Mouse (Mus musculus) G1E (cell line): ENCODE data around the gene B3gat3. TPM values are rescaled to one million over a fixed set of nuclear protein-coding genes. Genes with fewer than 3 reads are reported as not detected.

Experiments used
- ATAC-seq: 2 replicates; pipeline ENCODE4 v1.8.0; 2016; ENCODE audit warnings: mild to moderate bottlenecking; ENCODE audit not compliant: insufficient number of reproducible peaks, poor library complexity, low FRiP score, severe bottlenecking; ENCODE audit errors: extremely low read depth
- DNase-seq: peaks from one replicate; pipeline ENCODE4 v3.0.0; 2012; ENCODE audit warnings: low spot score
- H3K27me3 ChIP-seq: 2 replicates; pipeline ENCODE4 v1.6.1; 2012; ENCODE audit warnings: mild to moderate bottlenecking, low read length, inconsistent platforms; ENCODE audit not compliant: insufficient read depth
- H3K36me3 ChIP-seq: replicated peaks from 2 replicates; pipeline ENCODE3; 2012; ENCODE audit warnings: mild to moderate bottlenecking, inconsistent platforms
- H3K4me1 ChIP-seq: 2 replicates; pipeline ENCODE4 v1.6.1; 2012; ENCODE audit warnings: low read depth, low read length, inconsistent platforms, mixed read lengths; ENCODE audit not compliant: insufficient read depth
- H3K4me3 ChIP-seq: 2 replicates; pipeline ENCODE4 v1.5.1; 2012; ENCODE audit warnings: low read depth, mild to moderate bottlenecking, inconsistent platforms, low read length, moderate library complexity, mixed read lengths
- H3K9me3 ChIP-seq: replicated peaks from 2 replicates; pipeline ENCODE4 v1.6.1; 2012; ENCODE audit warnings: inconsistent platforms
- CTCF ChIP-seq: IDR thresholded peaks from 2 replicates; pipeline ENCODE4 v1.5.1; 2012; ENCODE audit warnings: low read depth, low read length, inconsistent platforms, mixed read lengths
- GATA1 ChIP-seq: IDR thresholded peaks from 2 replicates; pipeline ENCODE4 v1.6.1; 2012; ENCODE audit warnings: borderline replicate concordance, low read length, inconsistent platforms, mixed read lengths
- GATA2 ChIP-seq: IDR thresholded peaks from 2 replicates; pipeline ENCODE4 v1.6.1; 2012; ENCODE audit warnings: low read depth, low read length, inconsistent platforms, borderline replicate concordance
- POLR2AphosphoS5 ChIP-seq: IDR thresholded peaks from 2 replicates; pipeline ENCODE4 v1.6.1; 2012; ENCODE audit warnings: low read depth, low read length, inconsistent platforms; ENCODE audit not compliant: insufficient replicate concordance
- TAL1 ChIP-seq: conservative IDR thresholded peaks from 2 replicates; pipeline ENCODE4 v1.6.1; 2012; ENCODE audit warnings: low read depth, low read length, inconsistent platforms, mixed read lengths
- polyA plus RNA-seq: library from polyadenylated mRNA; stranded (reverse); fragments of >175 nt; gene quantifications from 2 replicates; pipeline ENCODE4 v1.2.3, GENCODE M21; 2012
- total RNA-seq, 2 experiments: library from RNA; stranded (forward) in 1 of 2; stranded (reverse) in 1 of 2; fragments of 200-1000 nt in 1 of 2; fragments of >200 nt in 1 of 2; fragmentation: Nextera tagmentation in 1 of 2; gene quantifications; 2 replicates each; pipeline ENCODE4 v1.2.3; 2014 to 2017

Gene B3gat3
- total and polyA plus RNA-seq, 3 experiments, result 38.8 to 180 (median 70.3) TPM

GRCm38 (mm10) chr19:8946929-8947328, 26.8 kb downstream of the B3gat3 start:
- peaks cover 76% of the 10 kb centered on the region for H3K36me3 ChIP-seq
- H3K4me3 ChIP-seq, result no peak overlapping the region
- no peak for ATAC-seq
- H3K27me3 ChIP-seq, result no peaks in the 10 kb centered on the region
- DNase-seq, result no peak
- H3K9me3 ChIP-seq, result no peaks in the 10 kb centered on the region
- H3K4me1 ChIP-seq, result peaks cover 77% of the 10 kb centered on the region
- no peak for TF ChIP-seq CTCF
- no peak for TF ChIP-seq POLR2AphosphoS5
- no peak for TF ChIP-seq GATA1
- no peak for TF ChIP-seq TAL1
- TF ChIP-seq GATA2, result no peak

GRCm38 (mm10) chr19:8950190-8950589, 30.0 kb downstream of the B3gat3 start:
- peaks cover 77% of the 10 kb centered on the region for H3K4me1 ChIP-seq

GRCm38 (mm10) chr19:8952241-8952640, 32.1 kb downstream of the B3gat3 start:
- H3K4me1 ChIP-seq, result peaks cover 71% of the 10 kb centered on the region
- H3K36me3 ChIP-seq, result peaks cover 81% of the 10 kb centered on the region
- TF ChIP-seq POLR2AphosphoS5 (no peak), GATA1 (no peak), GATA2 (no peak), TAL1 (no peak), CTCF (no peak)
- no peaks in the 10 kb centered on the region for H3K9me3 ChIP-seq
- no peak overlapping the region; the same call in 1 of the 2 replicates for H3K4me3 ChIP-seq
- no peak for DNase-seq
- ATAC-seq, result no peak
- no peaks in the 10 kb centered on the region for H3K27me3 ChIP-seq

More at GRCm38 (mm10) chr19:8950190-8950589, 30.0 kb downstream of the B3gat3 start:
- TF ChIP-seq POLR2AphosphoS5 (no peak), GATA1 (no peak), CTCF (no peak), GATA2 (no peak), TAL1 (no peak)
- ATAC-seq, result no peak
- no peak overlapping the region for H3K4me3 ChIP-seq
- no peaks in the 10 kb centered on the region for H3K27me3 ChIP-seq
- H3K36me3 ChIP-seq, result peaks cover 81% of the 10 kb centered on the region
- DNase-seq, result no peak
- H3K9me3 ChIP-seq, result no peaks in the 10 kb centered on the region

GRCm38 (mm10) chr19:8953135-8954039, 33.2 kb downstream of the B3gat3 start, which contains the start of gene Tut1:
Gene Tut1 (plus strand): TSS chr19:8953847.
- H3K36me3 ChIP-seq, result peaks cover 78% of the 10 kb centered on the region
- TF ChIP-seq POLR2AphosphoS5 (0 out of 2 replicates have a peak, but pooled peaks have one; percentile 74), CTCF (no peak)
- peak; percentile 92 for ATAC-seq
- H3K9me3 ChIP-seq, result no peaks in the 10 kb centered on the region
- H3K4me3 ChIP-seq, result peak within 1 kb of the TSS; percentile 78
- no peaks in the 10 kb centered on the region for H3K27me3 ChIP-seq
- peak; percentile 76 for DNase-seq
- peaks cover 66% of the 10 kb centered on the region for H3K4me1 ChIP-seq

DNA sequence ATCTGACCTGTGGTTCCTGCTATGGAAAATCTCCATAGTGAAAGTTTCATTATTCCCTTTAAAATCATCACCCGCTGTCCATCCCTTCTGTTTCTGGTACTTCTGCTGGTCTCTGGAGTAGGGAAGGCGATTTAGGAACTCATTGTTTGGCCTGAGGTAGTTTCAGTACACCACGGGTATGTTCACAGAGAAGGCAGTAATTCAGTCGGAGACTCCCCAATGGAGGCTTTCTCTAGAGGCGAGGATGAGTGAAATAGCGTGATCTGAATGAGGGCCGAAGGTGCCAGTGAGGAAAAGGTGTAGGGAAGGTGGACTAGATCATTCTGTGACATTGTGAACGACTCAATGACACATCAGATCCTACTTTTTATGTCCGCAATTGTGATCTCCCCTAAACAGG, 34.0 kb downstream of the B3gat3 start:
- peak overlapping the region; percentile 78 for H3K4me3 ChIP-seq
- H3K27me3 ChIP-seq, result no peaks in the 10 kb centered on the region
- peaks cover 65% of the 10 kb centered on the region for H3K4me1 ChIP-seq
- TF ChIP-seq TAL1, result no peak
- TF ChIP-seq CTCF, result no peak
- TF ChIP-seq GATA2, result no peak
- TF ChIP-seq GATA1, result no peak
- no peak for TF ChIP-seq POLR2AphosphoS5
- DNase-seq, result no peak
- H3K36me3 ChIP-seq, result peaks cover 78% of the 10 kb centered on the region
- ATAC-seq, result no peak
- no peaks in the 10 kb centered on the region for H3K9me3 ChIP-seq

DNA sequence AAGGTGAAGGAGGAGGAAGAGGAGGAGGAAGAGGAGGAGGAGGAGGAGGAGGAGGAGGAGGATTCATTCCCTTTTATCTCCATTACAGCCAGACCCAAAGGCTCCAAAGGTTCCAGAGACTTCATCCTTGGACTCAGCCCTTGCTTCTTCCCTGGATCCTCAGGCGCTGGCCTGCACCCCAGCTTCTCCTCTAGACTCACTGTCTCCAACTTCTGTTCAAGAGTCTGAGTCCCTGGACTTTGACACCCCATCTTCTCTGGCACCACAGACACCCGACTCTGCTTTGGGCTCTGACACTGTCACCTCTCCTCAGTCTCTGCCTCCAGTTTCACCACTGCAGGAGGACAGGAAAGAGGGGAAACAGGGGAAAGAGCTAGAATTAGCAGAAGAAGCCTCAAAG, 42.1 kb downstream of the B3gat3 start:
- no peak overlapping the region for H3K4me3 ChIP-seq
- ATAC-seq (no peak), DNase-seq (no peak)
- TF ChIP-seq CTCF, result no peak
- no peak for TF ChIP-seq GATA2
- TF ChIP-seq GATA1, result no peak
- no peak for TF ChIP-seq POLR2AphosphoS5
- H3K9me3 ChIP-seq, result no peaks in the 10 kb centered on the region
- H3K4me1 ChIP-seq, result peaks cover 54% of the 10 kb centered on the region
- H3K27me3 ChIP-seq, result no peaks in the 10 kb centered on the region
- peaks cover 90% of the 10 kb centered on the region for H3K36me3 ChIP-seq
